Mouse (Mus musculus): ENCODE results near the gene Cbarp.

Gene Cbarp

DNA sequence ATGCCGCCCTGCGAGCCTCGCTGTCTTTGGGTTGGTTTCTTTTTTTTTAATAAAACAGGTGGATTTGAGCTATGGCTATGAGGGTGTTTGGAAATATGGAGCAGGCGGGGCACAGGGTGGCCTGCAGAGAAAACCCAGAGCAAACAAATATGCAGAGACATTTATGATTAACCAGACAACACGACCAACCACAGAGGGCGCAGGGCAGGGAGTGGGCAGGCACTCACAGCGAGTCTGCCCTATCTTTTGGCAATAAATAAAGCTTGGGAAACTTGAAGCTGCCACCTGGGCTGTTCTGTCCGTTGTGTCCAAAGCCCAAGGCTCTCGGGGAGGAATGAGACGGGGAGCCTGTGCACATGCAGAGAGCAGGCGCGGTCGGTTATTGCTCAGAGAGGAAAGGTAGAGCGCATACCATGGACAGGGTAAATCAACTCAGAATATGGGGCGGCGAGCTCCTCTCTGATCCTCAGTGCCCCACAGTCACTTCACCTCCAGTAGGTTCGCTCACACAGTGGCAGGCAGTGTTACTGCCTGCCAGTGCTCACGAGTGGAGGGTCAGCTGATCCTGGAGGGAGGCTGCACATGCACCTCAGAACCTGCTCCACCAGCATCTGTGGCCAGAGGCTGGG, 10.1 kb downstream of the Cbarp start:
- no peak for DNase-seq (ENCODE audit: low spot score in 2 of 2)

DNA sequence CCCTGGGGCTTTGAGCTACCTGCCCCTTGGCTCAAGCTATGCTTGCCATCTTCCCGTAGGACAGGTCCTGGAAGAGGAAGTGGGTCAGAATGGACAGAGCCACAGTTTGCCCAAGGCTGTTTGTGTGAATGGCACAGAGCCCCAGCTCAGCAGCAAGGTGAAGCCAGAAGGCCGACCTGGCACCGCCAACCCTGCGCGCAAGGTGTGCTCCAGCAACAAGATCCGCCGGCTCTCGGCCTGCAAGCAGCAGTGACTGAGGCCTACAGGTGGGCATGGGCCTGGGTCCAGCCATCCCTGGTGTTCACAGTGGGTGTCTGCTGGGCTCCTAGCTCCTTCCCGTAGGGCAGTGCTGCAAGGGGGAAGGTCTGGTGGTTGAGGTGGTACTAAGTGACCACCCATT, 10.8 kb downstream of the Cbarp start:
- no peak for DNase-seq (ENCODE audit: low spot score in 2 of 2)

DNA sequence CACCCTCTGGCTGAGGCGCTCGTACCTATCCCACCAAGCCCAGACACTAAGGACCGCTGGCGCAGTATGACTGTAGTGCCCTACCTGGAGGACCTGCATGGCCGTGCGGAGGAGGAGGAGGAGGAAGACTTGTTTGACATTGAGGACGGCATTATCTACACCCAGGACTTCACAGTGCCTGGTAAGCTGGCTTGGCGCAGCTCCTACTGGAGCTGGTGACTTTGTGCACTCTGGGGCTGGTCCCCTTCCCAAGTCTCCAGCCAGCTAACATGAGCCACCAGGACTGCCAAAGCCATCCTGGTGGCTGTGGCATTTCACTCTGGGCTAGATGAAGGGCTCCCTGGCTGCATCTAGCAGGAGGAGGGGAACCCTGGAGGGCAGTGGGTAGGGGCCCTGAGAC, 12.7 kb downstream of the Cbarp start:
- DNase-seq (ENCODE audit: low spot score in 2 of 2): no peak

DNA sequence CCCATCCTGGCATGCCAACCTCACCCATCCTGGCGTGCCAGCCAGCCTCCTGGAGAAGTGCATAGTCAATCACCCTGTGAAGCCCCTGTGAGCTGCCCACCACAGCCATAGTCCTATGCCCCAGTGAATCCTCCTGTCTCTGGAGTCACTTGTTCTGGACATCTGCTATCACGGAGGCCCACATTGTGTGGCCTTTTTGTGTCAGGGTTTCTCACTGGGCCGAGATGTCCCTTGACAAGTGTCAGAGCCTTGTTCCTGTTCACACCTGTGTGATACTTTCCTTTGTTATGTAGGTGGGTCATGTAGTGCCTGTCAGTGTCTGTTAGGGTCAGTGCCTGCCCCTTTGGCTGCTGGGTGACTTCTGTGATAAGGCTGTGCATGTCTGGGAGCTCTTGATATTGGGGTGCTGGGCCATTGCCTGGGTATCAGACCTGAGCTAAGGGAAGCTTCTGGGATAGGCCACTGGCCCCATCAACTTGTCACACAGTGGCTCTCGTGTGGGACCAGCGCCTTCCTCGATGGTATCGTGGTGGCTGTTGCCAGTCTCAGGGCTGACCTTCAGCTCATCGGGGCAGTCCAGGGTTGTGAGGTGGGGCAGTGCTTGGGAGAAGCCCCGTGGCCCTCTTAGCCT, 16.6 kb downstream of the Cbarp start:
- no peak for DNase-seq (ENCODE audit: low spot score in 2 of 2)

DNA sequence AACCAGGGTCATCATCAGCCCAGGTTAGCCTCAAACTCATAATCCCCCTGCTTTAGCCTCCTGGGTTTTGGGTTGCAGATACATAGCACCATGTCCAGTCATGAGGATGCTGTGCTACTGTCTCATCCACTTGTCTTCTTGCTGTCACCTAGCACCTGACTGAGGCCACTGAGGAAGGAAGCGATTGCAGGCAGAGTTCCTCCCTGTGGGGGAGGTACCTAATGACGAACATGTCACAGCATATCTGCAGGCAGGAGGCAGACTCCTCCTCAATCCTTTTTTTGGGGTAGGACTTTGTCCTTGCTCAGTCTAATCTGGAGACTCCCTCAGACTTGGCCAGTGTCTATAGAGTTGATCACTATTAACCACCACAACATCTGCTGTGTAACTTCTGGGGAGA, 19.0 kb downstream of the Cbarp start:
- DNase-seq (ENCODE audit: low spot score in 2 of 2): no peak

DNA sequence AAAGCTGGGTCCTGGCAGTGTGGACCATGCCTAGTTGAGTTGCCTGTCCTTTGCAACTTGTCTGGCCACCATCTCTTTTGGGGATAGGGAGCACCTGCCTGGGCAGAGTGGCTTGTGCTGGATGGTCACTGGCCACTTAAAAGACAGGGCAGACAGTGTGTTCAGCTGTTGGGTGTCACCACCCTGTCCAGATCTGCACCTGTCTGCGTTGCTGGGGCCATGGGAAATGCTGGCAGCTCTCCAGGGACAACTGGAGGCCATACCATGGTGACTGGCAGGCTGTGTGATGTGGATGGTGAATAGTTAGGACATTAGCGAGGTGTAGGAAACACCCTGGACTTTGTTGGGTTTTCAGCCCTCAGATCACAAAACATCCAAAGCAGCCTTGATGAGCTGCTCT, 20.5 kb downstream of the Cbarp start:
- DNase-seq (ENCODE audit: low spot score in 2 of 2): no peak

DNA sequence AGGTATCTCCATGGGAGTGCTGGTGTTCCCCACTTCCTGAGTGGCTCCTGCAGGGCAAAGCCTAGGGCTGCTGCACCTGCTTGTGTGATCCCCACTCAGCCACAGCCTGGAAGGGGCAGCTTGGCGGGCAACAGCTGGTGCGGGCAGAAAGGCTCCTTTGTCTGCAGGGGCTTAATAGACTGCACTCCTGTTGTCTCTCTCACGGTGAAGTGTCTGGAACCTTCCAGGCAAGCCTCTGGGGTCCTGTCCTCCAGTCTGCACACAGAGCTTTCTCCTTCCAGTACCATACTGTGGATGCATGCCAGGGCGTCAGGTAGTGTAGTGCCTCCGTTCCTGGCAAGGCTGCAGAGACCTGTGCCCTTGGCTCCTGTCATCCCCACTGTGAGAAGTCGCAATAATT, 22.1 kb downstream of the Cbarp start:
- DNase-seq (ENCODE audit: low spot score in 2 of 2): no peak

DNA sequence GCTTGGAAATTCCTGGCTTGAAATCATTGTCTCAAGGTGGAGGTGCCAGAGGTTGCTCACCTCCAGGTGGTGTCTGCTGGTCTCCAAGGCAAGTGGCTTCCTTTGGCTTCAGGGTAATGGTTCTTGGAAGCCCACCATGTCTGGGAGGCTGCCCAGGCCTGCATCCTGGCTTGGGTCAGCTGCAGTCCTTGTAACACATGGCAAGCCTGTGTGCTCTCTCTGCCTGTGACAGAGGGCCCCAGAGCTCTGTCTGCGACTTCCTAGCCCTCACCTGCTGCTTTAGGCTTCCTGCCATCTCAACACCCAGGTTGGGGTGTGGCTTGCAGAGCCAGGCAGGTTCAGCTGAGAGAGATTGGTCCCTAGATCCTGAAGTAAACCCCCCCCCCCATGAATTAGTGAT, 22.9 kb downstream of the Cbarp start:
- no peak for DNase-seq (ENCODE audit: low spot score in 2 of 2)

DNA sequence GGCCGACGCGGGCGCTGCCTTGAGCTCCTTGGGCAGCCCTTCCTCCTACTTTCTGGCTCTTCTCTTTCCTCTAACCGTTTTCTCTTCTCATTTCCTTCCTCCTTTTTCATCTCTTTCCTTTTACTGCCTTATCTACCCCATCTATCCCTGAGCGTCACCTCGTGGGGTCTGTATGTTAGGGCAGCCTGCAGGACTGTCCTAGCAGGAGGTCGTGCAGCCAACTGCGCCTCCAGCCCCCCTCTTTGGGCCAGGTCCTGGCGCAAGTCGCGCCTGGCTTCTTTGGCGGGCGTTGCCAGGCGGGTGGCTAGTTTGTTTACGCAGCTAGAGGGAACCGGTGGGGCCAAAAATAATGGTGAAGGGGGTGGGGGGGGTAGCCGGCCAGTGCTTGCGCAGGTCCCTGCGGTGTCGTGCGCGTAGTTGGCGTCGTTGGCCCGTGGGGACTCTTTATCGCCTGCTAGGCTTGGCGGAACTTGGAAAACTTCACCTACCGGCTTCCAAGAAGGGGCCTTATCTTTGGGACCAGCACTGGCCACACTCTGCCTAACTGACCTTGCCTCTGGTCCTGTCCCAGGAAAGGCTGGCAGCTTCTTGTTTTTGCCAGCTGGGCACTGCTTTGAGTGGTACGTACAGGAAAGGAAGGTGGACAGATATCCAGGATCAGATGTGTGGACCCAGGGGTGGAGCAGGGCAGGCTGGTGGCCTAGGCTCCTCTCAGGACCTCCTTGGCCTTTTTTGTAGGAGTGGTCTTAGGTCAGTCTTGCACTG, 23.5 kb downstream of the Cbarp start:
- DNase-seq (ENCODE audit: low spot score in 2 of 2): no peak

DNA sequence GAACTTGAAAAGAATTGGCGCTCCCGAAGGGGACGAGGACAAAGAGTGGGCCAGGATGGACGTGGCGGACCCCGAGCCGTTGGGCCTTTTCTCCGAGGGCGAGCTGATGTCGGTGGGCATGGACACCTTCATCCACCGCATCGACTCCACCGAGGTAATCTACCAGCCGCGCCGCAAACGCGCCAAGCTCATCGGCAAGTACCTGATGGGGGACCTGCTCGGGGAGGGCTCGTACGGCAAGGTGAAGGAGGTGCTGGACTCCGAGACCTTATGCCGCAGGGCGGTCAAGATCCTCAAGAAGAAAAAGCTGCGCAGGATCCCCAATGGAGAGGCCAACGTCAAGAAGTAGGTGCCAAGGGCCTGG, 24.1 kb downstream of the Cbarp start:
- DNase-seq (ENCODE audit: low spot score in 2 of 2): no peak

DNA sequence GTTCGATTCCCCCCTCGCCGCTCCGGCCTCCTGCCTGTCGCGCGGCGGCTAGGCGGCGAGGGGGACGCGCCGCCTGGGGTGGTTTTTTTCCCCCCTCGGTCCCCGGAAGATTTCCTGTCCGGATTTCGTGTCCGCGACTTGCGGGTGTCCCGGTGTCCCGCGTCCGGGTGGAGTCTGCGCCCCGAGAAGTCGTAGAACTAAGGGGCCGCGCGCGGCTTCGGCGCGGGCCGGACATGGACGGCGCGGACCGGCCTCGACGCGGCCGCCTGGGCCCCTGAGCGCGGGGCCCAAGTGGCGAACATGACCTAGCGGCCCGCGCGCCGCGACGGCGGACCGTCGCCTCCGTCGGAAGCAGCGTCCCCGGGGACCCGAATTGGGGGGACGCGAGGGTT, 24.7 kb downstream of the Cbarp start:
- no peak for DNase-seq (ENCODE audit: low spot score in 2 of 2)

DNA sequence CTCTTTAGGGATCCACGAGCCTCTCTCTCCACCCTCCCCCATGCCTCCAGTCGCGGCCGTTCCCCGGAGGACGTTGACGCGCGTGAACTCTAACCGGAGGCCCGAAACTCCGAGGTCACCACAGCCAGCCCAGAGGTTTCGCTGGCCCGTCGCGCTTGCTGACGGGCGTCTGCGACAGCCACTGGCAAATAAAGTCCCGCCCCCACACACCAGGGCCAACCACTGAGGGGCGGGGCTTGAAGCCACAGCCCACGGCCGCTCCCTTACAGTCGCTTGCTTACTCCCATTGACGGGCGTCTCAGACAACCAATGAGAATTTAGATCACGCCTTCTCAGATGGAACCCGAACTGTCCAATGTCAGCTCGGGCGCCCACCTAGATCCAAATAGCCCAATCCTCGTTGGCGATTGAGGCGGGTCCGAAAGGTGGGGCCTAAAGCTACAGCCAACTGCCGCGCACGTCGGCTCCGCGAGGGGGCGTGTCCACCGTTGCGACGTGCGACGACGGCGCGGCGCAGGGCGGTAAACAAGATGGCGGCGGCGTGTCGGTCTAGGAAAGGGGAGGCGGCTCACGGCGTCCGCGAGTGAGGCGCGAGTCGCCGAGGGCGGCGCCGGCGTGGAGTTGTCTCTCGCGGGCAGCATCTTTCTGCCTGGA, 25.2 kb downstream of the Cbarp start, which contains the start of gene Stk11:
Gene Stk11 (plus strand): TSS at position 514 of the 654 bp plus-strand sequence.
- peak; percentile 90 to 99 for DNase-seq (ENCODE audit: low spot score in 2 of 2)

DNA sequence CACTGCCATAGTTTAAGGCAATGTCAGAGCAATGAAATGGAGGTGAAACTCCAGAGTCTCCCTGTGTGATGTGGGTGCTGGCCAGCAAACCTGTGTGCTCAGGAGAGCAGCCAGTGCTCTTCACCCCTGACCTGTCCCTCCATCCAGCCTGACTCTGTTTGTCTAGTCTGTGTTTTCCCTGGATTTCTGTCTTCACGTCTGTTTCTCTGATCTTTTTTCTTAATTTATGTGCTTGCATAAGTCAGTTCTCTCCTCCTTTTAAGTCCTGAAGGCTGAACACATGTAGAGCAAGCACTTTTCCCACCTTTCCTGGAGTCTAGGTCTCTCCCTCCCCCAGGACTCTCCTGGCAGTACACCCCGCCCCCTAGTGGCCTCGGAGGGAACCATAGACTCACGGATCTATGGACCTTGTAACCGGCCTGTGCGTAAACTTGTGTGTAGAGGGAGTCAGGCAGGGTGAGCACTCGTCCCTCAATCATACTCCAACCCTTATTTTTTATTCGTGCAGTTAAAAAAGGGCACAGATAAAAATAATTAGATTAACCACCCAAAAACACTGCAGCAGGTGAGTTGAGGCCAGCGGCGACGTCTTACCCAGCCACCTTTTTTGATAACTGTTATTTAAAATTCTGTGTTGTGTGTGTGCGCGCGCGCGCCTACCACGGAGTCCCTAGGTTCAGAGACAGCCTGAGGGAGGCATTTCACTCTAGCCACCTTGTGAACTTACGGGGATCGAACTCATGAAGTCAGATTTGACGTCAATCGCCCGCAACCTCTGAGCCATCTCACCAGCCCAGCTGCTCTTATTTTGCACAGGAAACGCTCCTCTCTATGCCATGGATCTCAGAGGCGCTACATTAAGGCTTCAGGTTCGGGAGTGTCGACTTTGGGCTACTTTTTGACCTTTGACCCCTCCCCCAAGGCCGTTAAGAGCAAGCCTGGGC, 26.0 kb downstream of the Cbarp start:
- peak in 1 of 2 experiments; percentile 86 for DNase-seq (ENCODE audit: low spot score in 2 of 2)

DNA sequence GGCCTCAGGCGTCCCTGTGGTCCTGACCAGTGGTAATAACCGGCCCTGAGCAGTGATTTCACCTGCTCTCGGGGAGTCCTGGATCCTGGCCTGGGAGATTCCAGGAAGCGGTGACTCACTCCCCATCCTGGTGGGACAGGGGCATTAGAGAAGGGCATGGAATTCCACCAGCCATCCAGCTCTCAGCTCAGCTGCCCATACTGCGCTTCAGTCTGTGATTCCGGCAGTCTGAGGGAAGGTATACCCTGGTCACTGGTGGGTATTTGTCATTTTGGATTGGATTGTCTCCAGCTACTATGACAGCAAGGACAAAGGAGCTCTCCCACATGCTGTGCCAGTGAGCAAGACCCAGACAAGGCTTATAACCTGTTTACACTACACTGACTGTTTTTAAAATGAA, 33.0 kb downstream of the Cbarp start:
- DNase-seq (ENCODE audit: low spot score in 2 of 2): no peak

DNA sequence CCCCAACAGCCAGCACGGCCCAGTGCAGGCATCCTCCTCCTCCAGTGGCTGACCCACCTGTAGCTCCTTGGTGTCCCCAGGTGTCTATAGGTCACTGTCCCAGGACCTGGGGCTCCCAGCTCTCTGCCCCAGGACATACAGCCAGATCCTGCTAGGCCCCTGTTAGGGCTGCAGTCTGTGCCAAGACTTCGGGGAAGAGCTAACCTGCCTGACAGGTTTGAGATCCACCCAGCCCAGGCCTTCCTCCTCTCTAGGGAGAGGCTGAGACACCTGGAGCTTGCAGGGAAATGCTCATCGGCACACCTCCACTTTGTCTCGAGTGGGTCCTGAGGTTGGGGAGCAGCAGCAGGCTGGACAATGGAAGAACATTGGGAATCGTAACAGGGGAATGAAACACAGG, 34.7 kb downstream of the Cbarp start:
- DNase-seq (ENCODE audit: low spot score in 2 of 2): peak in 1 of 2 experiments; percentile 59

DNA sequence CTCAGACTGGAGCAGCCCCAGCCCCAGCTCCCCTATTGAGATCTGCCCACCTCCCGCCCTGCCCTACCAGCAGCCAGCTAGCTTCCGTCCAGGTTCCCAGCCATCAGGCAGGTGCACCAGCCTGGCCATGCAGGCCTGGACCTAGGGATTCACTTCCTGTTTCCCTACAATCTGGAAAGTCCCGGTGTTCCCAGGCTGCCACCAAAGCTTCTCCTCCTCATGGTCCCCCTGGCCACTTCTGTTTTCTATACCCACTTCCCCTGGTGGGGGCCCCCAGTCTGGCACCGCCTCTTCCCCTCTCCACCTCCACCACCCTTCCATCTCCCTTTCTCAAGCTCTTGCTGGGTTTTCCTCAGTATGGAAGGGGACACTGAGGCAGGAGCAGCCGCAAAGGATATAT, 35.2 kb downstream of the Cbarp start, which contains the start of gene Sbno2:
Gene Sbno2 (minus strand): TSS at position 112 of the 400 bp plus-strand sequence.
- no peak for DNase-seq (ENCODE audit: low spot score in 2 of 2)

DNA sequence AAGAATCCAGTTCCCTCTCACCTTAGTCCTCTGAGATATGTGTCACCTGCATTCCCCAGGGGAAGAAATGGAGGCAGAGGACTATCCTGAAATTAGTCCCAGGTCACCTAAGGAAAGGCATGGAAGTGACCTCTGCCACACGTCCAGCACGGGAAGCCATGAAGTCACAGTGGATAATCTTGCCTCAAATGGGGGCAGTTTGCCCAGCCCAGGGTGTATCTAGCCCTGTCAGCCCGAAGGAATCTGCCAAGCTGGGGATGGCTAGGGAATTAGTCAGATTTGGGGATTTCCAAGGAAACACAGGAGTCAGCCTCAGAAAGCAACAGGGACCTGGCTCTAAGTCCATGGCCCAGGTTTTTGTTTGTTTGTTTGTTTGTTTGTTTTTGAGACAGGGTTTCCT, 36.5 kb downstream of the Cbarp start:
- no peak for DNase-seq (ENCODE audit: low spot score in 2 of 2)

DNA sequence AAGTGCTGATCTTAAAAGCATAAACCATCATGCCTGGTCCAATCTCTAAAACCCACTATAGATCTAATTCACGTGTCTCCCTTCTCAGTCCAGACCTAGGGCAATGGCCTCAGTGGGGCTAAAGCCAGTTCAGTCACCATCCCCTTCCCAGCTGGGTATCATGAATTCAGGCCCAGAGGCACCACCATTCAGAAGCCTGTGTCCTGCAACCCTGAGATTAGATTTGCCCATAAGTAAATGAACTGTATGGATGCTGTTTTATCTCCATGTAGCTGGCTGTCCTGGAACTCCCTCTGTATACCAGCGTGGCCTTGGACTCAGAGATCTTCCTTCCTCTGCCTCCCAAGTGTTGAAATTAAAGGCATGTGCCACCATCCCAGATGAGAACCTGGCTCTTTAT, 37.6 kb downstream of the Cbarp start:
- DNase-seq (ENCODE audit: low spot score in 2 of 2): no peak

DNA sequence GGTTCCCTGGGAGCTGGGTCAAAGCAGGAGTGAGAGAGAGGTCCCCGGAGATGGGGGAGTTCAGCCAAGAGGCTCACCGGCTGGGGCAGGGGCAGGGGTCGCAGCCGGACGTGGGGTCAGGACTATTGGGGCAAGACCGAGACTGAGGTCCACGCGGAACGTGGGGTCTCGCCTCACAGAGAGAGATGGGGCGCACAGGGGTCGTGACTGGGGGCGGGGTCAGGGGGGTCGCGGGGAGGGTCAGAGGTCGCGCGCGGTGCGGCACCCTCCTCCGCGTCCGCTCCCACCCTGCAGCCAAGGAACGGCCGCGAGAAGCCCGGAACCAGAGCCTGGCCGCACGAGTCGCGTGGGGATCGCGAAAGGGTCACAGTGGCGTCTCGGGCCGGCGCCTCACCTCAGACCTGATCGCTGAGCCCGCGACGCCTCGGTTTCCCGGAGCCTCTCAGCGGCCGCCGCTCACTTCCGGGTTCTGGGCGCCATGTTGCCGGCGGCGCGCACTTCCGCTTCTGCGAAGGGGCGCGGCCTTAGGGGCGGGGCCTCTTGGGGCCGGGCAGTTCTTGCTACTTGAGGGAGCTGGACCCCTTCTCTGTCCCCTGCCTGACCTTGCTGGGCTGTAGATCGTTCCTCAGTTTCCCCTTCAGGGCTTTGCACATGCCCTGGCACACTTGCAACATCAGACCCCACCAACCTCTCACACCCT, 38.3 kb downstream of the Cbarp start:
- peak; percentile 82 to 85 for DNase-seq (ENCODE audit: low spot score in 2 of 2)

DNA sequence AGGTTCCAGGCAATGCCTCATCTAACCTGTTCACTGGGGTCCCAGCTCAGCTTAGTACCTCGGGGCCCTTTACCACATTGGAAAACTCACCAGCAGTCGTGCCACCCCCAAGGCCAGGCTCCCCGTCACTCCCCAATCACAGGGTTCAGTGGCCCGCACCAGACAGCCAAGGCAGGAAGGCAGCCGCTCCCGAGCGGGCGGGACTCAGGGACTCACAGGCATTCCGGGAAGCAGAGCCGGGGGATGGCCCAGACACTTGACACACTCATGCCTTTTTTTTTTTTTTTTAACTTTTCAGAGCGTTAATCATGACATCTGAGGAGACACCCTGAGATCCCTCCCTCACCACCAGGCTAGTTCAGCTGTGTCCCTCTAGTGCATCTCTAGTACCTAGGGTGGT, 39.7 kb downstream of the Cbarp start:
- DNase-seq (ENCODE audit: low spot score in 2 of 2): no peak

DNA sequence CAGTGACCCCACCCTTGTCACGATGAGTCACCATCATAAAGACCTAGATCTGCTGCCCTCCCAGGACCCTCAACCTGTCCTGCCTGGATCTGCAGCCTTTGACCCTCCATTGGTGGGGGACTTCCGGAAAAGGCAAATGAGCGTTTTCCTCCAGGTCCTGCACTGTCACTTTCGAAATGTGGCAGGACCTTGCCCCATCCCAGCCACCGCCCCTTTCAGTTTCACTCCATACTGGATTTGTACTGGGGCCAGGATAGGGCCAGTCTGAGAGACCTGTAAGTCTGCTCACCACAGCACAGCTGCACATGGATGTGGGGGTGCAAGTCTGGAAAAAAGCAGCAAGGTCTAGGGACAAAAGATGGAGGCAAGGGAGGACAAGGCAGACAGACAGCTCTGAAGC, 42.0 kb downstream of the Cbarp start:
- DNase-seq (ENCODE audit: low spot score in 2 of 2): no peak
